Mouse (Mus musculus): ENCODE measurements around the gene Tead4.
A peak's percentile ranks its signal among the peaks of the same experiment; 100 is the strongest.
"Not testable (repeated sequence)": the region's sequence is repeated elsewhere in the genome, so short reads cannot be mapped to it uniquely, and the experiment has no call there.

Tead4 gene

DNA sequence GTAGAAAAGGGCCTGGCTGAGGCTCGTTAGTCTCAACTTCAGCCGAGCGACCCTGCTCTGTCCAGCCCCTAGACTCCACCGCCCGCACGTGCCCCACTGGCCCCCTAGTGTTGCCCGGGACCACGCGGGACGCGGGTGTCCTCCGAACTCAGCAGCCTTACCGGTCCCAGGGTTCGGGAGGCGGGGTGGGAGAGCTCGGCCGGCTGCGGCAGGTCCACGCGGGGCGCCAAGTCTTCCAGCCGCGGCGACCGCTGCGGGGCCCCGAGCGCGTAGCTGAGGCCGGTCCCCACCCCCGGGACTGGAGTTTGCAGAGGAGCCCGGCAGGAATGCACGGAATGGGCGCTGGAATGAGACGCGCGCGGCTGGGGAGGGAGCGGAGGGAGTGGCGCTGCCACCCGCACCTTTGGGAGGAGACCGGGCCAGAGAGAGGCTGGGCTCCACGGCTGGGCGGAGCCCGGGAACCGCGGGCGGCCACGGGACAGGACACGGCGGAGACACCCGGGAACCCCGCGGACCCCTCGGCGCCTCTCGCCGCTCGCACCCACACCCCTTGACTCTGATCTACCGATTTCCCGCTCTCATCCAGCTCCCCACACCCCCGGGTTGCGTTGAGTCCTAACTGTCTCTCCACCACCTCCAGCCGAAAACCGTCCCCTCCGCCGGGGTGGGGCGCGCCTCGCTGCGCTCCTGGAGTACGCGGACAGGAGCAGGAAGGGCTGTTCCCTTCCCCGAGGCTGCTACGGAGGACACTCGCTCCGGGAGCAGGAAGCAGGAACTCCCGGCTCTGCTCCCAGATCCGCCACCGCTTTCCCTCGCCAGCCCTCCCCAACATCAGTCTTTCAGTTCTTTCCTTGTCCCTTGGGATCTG lies at the start of gene Tead4:
Gene Tead4 (minus strand): TSS at position 690 of the 868 bp plus-strand sequence.
- no peak for DNase-seq (ENCODE audit: low spot score in 2 of 2)

DNA sequence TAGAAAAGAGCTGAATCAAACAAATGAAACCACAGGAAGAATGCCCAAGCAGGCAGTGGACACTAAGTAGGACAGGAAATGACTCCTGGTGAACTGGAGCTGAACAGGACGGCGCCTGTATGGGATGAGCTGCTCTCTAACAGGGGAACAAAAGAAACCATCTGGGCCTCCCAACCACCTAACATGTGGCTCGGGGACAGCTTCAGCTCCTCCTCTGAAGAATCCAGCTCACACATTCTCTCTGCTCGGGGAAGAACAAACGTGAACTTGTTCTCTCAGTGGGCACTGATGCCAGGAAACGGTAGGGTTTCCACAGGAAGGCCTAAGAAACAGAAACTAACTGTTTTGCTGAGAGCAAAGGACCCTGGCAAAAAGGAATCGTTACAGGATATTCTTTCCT lies 49.1 kb upstream of the Tead4 start:
- DNase-seq (ENCODE audit: low spot score in 2 of 2) = no peak

DNA sequence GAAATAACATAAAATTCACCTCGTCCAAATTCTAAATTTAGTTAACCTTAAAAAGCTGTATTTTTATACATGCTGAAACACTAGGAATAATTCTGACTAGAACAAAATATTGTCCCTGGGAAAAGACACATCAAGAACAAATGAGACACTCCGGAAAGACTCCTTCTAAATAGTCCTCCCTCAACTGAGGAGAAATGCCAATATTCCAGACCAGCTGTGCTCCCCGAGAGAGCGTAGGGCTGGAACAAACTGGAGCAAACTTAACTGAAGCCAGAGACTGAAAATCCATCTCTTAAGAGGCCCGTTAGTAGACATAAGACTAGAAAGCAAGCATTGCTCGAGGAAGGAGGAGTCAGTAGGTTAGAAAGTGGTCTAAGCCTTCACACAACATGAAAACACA lies 46.2 kb upstream of the Tead4 start:
- no peak for DNase-seq (ENCODE audit: low spot score in 2 of 2)

DNA sequence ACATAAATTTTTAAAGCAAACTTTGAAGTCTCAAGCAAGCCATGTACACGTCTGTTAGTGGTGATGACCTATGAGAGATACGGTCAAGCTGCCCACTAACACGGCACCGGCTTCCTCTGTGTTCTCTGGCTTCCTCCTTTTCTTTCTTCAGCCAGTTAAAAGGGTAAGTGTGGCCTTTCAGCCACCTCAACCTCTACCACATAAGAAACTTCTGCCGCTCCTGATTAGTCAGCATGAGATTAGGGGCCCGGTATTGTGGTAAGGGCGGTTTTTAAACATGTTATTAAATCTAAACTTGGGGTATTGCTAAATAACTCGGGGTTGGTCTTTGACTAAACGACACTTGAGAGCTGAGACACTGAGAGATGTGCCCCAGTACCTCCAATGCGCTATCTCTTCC lies 45.0 kb upstream of the Tead4 start:
- DNase-seq (ENCODE audit: low spot score in 2 of 2) = no peak

DNA sequence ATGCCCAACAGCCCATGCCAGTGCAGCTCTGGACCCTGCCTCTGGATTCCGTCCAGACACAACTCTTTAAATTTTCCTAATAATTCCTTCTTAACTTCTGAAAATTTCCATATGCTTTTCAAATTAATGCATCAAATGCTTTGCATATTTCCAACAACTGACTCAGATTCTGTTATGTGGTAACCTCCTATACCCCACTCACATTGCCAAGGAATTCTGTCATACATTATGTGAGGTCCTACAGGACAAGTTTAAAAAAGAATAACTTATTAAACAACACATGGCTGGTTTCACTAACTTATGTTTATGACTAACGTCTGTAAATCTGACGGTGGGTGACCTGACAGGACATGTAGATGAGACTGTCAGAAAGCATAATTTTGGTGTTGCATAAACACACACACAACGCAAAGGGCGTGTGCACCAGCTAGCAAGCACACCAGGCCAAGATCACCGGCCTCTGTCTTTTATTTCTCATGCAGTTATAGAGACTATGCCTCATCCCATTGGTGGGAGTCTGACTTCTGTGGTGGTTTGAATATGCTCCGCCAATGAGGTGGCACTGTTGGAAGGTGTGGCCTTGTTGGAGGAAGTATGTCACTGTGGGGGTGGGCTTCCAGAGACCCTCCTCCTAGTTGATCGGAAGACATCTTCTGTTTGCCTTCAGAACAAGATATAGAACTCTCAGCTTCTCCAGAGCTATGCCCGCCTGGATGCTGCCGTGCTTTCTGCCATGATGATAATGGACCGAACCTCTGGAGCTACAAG lies 41.5 kb upstream of the Tead4 start:
- DNase-seq (ENCODE audit: low spot score in 2 of 2) = no peak

DNA sequence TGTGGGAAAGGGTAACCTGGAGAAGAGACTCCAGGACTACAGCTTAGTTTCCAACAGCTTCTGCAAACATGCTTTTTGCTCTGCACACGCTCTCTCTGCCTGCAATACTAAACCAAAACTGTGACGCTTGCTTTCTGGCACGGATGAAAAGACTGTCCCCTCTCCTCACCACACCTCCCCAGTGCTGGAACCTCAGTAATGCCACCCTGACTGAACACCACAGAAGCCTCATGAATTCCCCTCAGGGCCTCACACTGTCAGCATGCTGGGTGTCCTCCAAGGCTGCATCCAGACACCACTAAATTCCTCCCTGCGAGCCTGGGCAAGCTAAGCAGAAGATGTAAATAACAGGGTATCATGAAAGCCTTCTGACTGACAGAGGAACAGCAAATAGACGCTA lies 38.3 kb upstream of the Tead4 start:
- no peak for DNase-seq (ENCODE audit: low spot score in 2 of 2)

DNA sequence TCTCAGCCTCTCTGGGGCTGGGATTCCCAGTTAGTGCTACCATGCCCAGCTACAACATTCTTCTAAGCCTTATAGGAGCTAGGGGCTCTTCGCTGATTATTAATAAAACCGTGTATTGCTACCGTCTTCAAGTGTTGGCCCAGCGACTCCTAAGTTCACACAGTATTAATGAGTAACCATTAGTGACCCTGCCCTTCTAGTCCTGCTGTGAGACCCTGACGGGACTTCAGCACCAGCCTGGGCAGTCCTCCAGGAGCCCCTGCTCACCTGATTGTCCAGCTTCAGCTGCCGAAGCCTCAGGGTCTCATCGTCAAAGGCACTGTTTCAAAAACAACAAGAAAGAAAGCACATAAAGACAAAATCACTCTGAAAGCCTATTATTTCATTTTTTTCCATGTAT lies 36.8 kb upstream of the Tead4 start:
- no peak for DNase-seq (ENCODE audit: low spot score in 2 of 2)

DNA sequence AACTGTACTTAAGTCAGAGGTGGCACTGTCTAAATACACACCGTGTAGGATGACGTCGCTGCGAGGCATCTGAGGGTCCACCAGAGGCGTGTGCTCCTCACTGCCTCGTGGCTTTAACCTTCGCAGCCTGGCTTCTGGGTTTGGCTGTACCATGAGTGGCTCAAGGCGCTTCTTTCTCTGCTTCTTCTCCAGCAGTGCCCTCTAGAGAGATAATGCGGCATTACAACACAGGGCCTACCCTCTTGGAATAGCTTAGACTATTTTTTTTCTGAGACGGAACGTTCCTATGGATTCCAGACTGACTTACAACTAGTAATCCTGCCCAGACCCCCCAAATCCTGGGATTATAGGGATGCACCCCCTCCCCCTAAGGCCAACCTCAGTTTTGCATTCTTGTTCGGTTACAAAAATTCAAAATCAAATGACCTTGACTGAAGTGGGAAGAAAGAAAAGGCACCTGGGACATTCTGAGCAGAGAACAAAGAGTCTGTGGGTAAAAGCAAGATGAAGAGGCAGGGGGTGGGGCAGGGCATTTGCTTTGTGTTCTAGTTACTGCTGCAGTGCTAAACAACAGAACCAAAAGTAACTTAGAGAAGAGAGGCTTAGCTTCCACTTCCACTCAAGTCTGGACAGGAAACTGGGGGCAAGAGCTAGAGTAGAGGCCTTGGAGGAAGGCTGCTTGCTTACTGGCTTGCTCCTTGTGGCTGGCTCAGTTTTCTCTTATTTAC lies 33.9 kb upstream of the Tead4 start:
- peak; percentile 42 to 68 for DNase-seq (ENCODE audit: low spot score in 2 of 2)

DNA sequence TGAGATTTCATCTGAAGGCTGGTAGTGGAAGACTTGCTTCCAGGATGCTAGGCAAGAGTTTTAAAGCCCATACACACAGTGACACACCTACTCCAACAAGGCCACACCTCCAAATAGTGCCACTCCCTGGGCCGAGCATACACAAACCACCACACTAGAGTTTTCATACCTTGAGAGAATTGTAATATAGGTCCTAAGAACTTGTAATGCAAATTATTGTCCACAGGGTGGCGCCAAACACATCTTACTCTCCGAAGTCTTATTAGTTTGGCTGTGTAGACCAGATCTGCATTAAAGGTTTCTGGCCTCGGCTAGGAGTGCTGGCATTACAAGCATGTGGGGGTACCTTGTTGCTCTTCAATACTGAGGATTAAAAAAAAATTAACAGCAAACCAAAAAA lies 17.7 kb upstream of the Tead4 start:
- DNase-seq (ENCODE audit: low spot score in 2 of 2) = peak in 1 of 2 experiments; percentile 31

DNA sequence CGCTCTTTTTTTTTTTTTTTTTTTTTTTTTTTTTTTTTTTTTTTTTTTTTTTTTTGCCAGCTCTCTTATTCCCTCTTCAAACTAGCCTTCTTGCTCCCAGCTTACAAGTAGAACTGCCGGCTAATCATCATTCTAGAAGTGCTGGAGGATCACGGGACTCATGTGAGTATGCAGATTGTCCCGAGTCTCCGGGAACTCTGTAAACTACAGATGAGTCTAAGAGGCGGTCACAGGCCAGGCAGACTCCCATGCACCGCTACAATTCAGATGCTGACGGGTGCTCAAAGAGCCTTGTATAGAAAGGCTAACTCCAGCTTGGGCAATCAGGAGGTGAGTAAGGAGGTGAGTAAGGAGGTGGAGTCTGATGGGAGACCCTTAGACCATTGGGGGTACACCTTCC lies 15.0 kb upstream of the Tead4 start:
- DNase-seq (ENCODE audit: low spot score in 2 of 2) = no peak

DNA sequence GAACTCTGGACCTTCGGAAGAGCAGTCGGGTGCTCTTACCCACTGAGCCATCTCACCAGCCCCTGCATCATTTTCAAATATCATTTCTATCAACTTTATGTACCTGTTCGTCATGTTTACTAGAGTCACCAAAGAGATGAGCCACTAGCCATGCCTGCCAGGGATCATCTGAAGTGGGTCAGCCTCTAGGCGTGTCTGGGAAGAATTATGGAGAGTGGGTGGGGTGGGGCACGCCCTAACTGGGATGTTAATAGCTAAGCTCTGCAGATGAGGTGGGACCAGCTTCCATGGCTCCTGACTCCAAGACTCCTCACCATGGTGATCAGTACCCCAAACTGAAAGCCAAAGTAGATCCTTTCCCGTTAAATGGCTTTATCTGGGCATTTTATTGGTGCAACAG lies 14.2 kb upstream of the Tead4 start:
- no peak for DNase-seq (ENCODE audit: low spot score in 2 of 2)

DNA sequence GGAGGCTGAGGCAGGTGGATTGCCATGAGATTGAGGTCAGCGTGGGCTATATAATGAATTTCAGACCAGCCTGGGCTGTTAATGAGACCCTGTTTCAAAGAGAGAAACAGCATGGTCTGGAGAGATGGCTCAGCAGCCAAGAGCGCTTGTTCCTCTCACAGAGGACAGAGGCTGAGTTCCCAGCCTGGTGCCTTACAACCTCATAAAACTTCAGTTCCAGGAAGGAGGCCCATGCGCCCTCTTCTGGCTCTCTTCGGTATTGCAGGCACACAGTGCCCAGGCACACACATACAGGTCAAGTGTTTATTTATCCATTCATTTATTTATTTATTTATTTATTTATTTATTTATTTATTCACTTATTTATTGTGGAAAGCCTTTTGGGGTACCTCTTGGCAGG lies 7.7 kb upstream of the Tead4 start:
- DNase-seq (ENCODE audit: low spot score in 2 of 2) = peak; percentile 16 to 55

DNA sequence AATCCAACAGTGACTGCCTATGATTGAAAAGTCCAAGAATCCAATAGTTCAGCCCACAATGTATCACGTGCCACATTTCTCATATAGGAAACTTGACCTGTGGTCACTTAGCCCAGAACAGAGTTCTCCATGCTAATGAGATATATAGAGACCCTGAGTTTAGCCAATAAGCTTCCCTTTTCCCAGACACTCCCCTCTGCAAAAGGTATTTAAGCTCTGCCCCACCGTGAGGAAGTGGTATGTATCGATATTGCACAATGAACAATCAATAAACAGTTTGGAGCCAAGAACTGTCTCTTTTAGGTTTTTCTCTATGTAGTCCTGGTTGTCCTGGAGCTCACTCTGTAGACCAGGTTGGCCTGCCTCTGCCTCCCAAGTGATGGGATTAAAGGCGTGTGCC lies 4.2 kb upstream of the Tead4 start:
- DNase-seq (ENCODE audit: low spot score in 2 of 2) = no peak

DNA sequence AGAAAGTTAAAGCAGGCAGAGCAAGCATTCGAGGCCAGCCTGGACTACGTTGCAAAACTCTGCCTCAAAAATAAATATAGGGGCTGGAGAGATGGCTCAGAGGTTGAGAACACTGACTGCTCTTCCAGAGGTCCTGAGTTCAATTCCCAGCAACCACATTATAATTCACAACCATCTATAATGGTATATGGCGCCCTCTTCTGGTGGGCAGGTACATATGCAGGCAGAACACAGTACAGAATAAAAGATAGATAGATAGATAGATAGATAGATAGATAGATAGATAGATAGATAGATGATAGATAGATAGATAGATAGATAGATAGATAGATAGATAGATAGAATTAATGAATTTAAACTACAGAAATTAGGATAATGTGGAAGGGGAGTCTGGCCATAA lies 2.0 kb upstream of the Tead4 start:
- DNase-seq (ENCODE audit: low spot score in 2 of 2) = not testable (repeated sequence)

DNA sequence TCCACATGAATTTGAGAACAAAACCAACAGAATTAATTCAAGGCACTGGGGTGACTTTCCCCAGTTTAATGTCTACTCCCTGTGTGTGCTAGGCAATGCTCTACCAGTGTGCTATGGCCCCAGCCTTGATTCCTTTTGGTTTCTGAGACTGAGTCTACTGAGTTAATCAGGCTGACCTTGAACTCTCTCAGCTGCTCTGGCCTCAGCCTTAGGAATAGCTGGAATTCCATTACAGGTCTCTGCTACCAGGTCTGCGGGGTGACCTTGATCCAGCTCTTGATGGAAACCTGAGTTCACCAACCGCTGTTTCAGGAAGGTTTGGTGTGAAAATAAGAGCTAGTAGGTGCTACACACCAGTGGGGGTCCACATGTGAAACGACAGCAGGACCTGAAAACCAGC lies 1.3 kb upstream of the Tead4 start:
- no peak for DNase-seq (ENCODE audit: low spot score in 2 of 2)

DNA sequence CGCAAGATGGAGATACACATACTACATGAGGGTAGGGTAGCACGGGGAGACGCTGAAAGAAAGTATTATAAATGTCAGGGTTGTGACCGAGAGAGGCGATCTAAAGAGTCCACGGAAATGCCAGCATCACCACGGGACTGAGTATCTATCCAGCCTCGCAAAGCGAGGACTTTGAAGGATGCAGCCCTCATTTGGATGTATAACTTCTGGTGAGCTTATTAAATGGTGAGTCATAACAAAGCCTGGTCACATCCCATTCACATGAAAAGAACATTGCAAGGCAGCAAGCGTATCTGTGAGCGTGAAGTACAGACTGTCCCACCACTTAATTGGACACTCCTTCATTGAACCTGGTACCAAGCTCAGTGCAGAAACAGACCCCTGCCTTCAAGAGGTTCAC lies 835 bp upstream of the Tead4 start:
- DNase-seq (ENCODE audit: low spot score in 2 of 2) = no peak

DNA sequence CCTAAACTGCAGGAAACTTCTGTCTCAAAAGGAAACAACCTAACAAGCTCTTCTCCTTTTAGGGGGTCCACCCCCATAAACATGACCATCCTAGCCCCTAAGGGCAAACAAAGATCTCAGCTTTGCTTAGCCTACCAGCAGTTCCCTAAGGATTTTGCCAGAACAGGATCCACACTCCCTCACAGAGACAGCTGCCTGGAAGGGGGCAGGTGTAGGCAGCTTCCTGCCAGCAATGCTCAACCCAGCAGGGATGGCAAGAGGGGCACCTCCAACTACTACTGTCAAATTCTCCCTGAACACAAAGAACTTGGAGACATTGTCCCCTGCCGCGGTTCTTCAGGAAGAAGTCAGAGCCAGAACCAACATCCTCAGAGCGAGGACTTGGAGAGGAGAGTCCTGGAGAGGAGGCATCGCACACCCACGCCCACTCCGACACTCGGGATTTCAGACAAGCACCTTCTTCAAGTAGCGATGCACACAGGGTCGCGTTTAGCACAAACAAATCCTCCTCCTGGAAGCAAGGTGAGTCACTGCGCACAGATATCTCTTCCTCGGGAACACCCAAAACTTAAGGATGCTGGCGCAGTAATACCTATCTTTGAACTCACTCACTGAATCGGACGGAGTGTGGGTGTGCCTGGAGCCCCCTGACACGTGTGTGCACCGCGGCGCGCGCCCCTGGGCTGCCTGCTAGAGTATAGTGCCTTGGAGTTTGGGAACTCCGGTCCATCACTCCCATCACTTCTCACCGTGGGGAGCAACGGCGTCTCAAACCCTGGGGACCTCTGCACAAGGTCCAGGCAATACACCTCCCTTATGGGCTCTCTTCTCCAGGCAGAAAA lies 1.1 kb downstream of the Tead4 start:
- no peak for DNase-seq (ENCODE audit: low spot score in 2 of 2)

DNA sequence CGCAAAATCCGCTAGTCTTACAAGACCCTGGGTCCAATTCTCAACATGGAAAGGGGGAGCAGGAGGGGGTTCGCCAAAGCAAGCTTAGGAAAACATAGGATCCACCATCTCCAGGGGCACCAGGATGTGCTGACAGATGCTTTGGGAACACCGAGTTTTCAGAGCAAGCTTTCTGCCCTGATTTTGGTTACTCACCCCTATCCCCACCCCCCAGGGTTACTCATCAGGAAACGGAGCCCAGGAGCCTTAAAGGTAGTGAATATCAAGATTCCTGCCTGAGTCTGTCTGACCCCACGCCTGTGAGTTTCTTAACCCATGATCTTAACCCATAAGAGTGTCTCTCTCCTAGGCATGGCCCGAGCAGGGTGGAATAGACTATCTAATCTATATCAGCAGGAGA lies 2.4 kb downstream of the Tead4 start:
- no peak for DNase-seq (ENCODE audit: low spot score in 2 of 2)

DNA sequence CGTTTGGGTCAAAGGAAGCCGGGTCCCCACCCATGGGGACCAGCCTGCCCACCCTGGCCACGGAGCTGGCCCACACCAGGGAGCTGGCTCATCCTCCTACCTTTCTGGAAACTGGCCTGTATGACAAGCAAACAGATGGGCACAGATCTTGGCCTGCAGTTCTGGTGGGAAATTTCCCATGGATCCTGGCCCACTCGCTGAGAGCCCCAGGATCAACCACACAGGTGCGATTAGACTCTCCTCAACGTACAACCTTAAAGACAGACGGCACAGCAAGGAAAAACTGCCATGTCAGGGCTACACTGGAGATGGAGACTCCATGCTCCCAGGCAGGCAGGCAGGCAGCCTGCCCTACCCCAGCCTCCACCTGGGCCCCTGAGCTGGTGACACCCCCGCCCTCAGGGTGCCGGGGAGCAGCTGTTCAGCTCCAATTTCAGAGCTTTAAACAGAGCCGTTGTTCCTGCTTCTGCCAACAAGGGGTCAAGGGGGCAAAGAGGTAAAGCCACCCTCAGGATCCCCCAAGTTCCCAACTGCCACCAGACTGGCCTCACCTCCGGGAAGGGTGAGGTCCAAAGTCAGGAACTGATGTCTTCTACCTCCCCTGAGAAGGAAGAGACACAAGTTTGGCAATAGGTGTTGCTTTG lies 3.8 kb downstream of the Tead4 start:
- DNase-seq (ENCODE audit: low spot score in 2 of 2) = no peak

DNA sequence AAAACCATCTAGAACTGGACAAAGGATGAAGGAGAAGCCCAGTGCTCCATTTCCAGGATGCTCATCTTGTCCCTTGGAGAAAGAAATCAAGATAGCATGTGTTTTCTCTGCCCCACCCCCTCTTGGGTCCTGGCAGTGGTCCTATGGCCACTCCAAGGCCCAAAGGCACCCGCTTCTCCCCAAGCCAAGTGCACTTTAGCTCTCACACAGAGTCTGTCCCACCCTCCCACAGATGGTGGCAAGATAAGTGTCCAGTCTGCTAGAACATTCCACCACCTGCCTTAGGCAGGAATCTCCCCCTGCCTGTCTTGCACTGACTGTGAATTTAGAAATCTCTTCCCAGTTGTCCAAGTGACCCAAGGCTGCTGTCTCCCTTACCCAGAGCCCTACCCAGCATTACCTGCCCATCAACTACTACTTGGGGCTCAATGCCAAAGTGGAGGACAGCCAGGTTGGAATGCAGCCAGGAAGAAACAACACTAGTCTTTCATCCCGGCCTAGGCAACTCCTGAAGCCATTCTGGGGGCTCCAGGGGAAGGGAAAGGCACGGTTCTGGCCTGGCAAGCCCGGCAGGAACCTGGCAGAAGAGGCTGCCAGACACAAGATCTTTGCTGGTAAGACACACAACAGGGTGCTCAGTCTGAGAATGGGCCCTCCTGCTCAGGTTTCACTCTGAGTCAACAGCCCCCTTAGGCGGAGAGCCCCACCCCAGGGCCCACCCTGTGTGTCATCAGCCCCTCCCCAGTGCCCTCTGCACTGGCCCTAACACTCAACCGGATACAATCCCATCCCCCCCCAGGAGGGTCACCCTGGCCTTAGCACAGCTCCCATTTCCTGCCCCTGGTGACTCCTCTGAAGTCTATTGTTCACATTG lies 4.5 kb downstream of the Tead4 start:
- no peak for DNase-seq (ENCODE audit: low spot score in 2 of 2)
